Mouse (Mus musculus) regulatory T cell (primary cell): ENCODE measurements around the gene Hscb.
"Not testable (repeated sequence)": the region's sequence is repeated elsewhere in the genome, so short reads cannot be mapped to it uniquely, and the experiment has no call there.

Experiments
- in situ Hi-C: fragments of 300-600 bp; cut with MboI, MseI; formaldehyde crosslinking; loops from one replicate; pipeline ENCODE4 v1.15.1; 2025; ENCODE audit warnings: high pct_unique_total_duplicates

Hscb gene

DNA sequence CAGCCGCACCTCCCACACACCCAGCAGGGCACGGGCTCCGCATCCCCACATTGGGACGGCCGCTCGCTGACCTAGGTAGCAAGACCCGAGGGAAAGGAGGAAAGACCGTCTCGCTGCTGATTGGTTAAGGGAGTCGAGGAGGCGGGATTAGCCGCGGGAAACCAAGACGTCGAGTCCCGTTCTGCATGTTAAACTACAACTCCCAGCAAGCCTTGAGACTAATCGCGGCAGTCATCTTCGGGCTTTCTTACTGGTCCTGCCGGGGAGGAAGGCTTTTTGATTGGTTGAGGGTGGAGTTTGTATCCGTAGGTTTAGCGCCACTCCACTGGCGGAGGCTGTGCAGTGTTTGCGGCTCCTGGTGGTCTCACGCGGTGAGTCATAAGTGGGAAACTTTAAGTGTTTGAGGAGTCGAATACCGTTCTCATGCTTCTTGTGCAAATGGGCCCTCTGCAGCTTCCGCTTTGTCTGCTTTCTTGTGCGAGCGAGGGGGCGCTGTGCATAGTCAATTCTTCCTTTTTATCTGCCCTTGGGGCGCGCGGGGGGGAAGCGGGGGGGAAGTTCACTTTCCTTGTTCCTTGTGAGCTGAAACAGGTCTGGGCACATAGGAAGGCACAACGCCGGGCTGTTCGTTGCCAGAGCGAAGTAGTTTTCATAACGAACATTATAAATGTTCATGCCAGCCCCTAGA lies at the start of gene Hscb, which contains the start of gene Chek2:
Gene Hscb, minus strand, starts transcription at position 100 of the 688 bp plus-strand sequence.
Gene Chek2, plus strand, starts transcription at position 302 of the 688 bp plus-strand sequence.
- in situ Hi-C loops, result loop anchor here (5.0 kb wide), 1 partner anchor 63 kb away; no protein-coding TSS in a partner anchor

DNA sequence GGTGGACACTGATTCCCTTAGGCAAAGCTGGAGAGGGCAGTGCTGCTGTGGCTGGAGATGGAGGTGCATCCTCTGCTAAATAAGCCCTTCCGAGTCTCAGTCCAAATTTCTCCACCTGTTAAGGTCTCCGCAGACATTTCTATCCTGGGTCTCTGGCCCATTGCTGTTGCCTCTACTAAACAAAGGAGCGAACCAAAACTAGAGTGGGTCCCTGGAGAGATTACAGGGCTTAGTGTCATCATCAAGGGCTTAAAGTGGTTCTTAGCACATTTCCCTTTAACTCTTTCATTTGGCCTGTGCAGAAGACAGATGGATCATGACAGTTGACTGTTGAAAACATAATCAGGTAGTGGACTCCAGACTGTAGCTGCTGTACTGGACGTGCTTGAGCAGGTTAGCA lies 49.0 kb upstream of the Hscb start:
- in situ Hi-C loops, result no loop called here

DNA sequence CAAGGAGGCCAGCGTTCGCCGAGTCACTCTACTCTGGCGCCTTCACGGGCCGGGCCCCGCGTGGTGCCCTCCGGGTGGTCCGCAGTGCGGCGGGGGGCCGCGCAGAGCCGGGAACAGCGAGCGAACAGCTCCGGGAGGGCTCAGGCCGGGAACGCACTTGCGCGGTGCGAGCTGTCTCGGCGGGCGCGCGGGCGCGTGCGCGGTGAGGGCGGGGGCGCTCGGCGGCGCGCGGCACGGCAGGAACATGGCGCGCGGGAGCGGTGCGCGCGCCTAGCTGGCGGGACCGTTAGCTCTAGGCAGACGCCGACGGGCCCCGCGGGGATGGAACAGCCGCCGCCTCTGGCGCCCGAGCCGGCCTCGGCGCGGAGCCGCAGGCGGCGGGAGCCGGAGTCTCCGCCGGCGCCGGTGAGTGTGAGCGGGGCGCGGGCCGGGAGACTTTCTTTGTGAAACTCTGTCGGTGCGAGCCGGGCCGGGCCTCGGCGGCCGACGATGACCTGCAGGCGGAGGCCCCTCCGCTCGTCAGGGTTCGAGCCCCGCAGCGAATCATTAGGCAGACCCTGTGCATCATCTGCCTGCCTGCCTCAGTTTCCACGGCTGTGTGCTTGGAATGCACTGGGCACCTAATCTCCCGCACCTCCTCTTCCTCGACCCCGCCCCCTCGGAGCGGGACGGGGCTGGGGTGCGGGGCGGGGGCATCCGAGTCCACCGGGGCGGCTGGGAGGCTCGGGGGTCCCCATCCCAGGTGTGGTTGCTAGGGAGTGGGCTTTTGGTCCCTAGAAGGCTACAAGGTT lies 40.2 kb upstream of the Hscb start, which contains the start of gene Ttc28:
Gene Ttc28, plus strand, starts transcription at position 220 of the 791 bp plus-strand sequence.
- in situ Hi-C loops, result no loop called here

DNA sequence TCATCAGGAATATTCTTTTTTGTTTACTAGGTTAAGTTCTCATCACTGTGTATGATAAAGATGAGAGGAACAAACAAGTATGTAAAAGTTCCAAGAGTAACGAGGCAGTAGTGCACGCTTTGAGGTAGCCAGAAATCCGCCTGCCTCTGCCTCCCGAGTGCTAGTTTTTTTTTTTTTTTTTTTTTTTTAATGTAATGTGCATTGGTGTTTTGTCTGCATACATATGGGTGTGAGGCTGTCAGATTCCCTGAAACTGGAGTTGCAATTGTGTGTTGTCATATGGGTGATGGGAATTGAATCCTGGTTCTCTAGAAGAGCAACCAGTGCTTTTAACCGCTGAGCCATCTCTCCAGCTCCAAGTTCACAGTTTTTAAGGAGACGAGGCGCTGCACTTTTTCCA lies 39.5 kb upstream of the Hscb start:
- in situ Hi-C loops, result no loop called here

DNA sequence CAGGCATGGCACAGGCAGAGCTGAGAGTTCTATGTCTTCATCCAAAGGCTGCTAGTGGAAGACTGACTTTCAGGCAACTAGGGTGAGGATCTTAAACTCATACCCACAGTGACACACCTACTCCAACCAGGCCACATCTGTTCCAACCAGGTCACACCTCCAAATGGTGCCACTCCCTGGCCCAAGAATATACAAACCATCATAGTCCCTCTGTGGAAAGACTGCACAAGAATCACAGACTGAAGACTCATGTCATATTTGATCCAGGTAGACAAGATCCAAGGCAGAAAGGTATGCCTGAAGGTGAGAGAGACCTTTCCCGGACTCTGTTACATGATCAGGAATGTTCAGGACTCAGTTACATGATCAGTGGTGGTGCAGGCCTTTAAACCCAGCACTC lies 38.9 kb upstream of the Hscb start:
- in situ Hi-C loops, result not testable (repeated sequence)

DNA sequence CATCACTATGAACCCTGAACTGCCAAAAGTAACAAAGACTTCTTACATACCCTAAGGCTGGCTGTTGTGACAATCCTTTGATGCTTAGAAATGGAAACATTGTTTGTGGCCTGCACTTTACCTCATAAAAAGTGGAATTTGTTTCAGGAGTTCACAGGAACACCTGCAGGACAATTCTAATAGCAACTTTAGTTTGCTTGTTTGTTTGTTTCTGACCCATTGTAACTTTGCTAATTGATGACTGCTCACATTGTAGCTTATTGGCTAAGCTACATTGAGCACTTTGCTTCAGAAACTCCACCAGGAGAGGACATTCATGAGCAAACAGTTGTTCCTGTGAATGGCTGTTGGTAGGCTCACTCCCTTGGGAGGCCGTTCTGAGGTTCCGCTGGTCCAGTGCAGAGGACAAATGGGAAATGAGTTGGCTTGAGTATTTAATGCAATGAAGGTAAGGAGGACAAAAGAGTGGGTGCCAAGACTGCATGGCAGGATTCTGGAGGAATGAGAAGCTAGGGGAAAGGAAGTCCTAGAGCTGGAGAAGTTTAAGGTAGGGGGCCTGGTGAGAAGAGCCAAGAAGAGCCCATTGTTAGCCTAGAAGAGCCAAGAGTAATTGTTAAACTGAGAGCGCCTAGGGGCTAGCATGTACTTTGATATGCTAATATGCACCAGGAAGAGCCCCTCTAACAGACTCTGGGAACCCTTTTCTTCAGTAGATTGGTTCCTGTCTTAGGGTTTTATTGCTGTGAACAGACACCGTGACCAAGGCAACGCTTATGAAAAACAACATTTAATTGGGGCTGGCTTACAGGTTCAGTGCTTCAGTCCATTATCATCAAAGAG lies 38.3 kb upstream of the Hscb start:
- in situ Hi-C loops, result no loop called here

DNA sequence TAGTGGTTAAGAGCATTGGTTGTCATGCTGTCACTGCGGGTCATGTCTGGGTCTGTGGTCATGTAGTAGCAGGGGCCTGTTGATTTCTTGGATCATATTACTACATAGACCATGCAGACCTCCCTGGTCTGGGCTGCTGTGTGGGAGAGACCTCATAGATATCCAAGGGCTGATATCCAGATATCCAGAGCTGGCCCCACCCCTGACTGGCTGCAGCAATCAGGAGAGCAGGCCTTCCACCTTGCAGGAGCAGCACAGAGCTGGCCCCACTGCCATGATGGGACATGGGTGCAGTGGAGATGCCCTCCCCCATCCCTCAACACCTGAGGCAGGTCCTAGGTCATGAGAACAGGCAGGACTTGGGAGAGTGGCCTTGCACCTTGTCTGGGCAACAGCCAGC lies 35.7 kb upstream of the Hscb start:
- in situ Hi-C loops, result no loop called here

DNA sequence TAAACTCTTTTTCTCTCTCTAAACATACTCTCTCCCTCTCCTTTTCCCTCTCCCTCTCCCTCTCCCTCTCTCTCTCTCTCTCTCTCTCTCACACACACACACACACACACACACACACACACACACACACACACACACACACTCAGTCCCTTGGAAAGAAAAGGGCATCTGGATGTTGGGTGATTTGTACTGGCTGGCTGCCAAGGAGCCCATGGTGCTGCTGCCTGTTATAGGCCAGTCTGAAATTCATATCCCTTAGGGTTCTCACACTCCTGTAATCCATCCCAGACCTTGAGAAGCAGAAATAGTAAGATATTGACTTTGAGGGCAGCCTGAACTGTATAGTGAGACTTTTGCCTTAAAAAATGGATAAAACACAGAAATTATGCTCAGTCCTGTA lies 35.1 kb upstream of the Hscb start:
- in situ Hi-C loops, result no loop called here

DNA sequence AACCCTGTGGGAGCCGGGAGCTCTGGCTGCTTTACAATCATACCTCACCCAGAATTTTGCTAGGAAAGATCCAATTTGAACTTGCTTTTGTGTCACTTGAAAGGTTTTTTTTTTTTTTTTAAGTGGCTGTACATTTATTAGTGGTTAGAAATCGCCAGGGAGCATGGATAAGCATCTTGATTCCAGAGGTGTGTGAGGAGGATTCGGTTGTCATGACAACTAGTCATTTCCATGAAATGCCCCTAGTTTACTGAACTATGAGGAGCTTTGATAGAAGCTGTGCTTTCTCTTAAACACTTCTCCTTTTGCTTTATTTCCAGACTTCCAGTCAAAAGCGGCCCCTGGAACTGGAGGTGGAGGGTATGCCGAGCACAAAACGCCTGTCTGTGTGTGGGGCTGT lies 33.6 kb upstream of the Hscb start:
- in situ Hi-C loops, result no loop called here

DNA sequence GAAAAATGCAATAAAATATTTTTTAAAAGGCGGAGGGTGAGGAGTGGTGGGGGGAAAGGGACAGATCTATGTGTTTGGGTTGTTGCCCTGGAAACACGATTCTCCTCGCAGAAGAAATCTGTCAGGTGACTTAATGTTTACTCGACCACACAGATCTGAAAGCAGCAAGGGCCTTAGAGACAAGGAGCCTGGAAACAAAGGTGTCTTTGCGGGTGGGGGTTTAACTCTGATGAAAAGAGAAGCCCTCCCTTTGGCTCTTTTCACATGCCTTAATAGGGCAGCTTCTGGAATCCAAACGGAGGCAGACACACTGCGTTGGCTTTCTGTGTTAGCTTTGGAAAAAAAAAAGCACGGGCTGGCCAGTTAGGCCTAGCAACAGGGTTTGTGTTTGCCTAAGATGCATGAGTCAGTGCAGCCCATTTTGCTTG lies 29.7 kb upstream of the Hscb start:
- in situ Hi-C loops, result no loop called here

DNA sequence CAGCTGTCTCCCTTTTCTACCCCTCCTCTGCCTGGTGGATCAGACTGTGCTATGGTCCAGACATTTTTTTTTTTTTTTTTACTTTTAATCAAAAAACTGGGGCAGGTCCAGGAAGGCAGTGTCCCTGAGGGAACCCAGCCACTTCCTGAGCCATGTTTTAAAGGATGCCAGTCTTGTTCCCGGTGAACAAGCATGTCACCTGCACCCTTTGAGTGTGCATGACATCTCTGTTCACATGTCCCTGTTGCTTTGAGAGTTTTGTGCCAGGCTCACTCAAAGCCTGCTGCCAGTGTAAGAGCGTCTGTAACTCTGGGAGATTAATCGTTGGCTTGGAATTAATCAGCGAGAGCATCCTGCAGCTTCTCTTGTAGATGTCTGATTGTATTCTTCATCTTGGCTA lies 28.9 kb upstream of the Hscb start:
- in situ Hi-C loops, result no loop called here

DNA sequence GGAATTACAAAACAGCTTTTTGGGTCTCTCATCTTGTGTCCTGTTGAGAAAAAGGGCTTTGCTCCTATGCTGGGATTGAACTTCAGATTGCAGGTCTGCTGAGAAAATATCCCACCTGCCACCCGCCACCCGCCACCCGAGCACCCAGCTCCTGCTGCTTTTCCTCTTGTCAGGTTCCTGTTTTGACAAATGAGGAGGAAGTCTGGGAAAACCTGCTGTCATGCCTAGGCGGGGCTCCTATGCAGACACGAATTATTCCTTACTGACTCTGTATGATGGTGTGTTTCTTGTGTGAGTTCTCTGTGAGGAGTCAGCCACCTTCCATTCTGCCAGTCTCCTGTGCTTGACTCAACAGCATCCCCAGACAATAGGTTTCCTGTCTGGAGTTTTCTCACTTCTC lies 20.9 kb upstream of the Hscb start:
- in situ Hi-C loops, result no loop called here

DNA sequence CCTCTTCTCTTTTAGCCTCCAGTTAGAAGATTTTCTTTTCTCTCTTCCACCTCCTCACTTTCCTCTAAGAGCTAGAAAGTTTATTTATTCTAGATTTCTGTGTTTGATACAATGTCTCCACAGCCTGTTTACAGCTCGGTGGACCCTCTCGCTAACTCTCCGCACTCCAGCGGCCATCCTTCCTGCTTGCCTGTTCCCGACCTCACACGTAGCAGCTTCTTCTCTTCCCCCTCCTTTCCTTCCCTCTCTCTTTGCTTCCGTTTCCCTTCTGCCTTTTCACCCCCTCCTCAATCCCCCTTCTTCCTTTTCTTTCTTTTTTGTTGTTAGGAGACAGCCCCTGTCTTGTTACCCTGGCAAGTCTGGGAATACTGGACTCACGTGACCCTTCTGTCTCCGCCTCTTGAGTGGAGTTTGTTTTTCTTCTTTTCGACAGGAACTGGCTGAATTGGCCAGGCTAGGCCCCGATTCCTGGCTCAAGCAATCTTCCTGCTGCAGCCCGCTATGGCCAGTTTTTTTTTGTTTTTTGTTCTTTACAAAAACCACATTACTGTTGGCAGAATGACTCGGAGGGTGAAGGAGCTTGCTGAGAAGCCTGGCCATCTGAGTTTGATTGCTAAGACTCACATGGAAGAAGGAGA lies 19.6 kb upstream of the Hscb start:
- in situ Hi-C loops, result no loop called here

DNA sequence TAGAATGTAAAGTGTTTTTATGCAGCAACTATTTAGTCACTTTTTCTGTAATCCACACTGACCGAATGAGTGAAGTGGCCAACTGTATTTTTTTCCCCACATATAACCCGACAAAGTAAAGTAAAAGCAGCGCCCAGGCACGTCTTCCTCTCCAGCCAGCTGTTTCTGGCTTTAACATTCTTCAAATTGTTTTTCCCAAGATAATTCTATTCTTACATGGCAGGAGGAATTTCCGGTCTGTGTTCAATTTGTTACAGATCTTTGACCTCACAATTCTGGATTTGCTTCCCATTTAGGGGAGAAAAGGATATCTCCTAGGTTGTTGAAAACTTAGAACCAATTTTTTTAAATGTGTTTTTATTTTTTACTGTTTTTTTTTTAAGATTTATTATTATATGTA lies 17.5 kb upstream of the Hscb start:
- in situ Hi-C loops, result no loop called here

DNA sequence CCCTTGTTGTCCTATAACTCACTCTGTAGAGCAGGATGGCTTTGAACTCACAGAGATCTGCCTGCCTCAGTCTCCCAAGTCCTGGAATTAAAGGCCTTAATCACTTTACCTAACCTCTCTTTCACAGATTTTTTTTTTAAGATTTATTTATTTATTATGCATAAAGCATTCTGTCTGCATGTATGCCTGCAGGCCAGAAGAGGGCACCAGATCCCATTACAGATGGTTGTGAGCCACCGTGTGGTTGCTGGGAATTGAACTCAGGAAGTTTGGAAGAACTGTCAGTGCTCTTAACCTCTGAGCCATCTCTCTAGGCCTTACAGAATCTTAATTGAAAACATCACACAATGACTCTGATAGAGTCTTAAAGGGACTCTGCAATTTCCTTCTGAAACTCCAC lies 13.4 kb upstream of the Hscb start:
- in situ Hi-C loops, result no loop called here

DNA sequence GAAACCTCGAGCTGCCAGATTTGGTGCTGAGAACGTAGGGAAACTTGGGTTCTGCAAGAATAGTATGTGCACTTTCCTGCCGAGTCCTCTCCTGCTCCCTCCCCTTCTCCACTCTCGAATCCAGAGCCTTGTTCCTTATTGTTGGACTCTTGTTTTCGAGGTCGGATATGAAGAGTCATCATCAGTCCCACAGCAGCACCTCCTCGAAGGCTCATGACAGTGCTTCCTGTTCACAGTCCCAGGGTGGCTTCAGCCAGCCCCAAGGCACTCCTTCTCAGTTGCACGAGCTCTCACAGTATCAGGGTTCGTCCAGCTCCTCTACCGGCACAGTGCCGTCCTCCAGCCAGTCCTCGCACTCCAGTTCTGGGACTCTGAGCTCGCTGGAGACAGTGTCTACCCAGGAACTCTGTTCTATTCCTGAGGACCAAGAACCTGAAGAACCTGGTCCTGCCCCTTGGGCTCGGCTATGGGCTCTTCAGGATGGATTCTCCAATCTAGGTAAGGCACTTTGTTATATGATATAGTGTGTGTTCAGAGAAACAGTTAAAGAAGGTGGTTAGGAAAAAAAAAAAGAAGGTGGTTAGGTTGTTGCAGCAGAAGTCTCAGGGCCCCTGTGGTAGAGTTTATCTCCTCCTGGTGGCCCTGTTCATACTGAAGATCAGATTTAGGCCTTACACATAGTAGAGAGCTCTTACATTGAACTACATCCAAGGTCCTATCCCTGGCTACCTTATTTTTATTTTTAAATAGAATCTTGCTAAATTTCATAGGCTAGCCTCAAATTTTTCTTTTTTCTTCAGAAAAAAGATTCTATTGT lies 1.7 kb upstream of the Hscb start:
- in situ Hi-C loops, result loop anchor here (5.0 kb wide), 1 partner anchor 64 kb away; no protein-coding TSS in a partner anchor

DNA sequence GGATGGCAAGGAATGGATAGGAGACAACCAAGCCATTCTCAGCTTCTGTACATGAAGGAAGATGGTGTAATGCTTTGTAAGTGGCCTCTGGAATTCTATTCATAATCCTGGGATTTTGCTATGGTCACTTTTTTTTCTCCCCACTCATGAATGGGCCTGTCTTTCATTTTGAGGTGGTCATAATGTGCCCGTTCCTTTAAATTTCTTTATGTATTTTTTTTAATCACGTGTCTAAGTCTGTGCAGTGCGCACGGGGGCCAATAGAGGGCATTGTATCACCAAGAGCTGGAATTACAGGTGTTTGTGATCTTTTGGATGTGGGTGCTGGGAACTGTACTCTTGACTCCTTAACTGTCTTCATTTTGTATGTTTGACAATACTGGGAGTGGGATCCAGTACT lies 888 bp upstream of the Hscb start:
- in situ Hi-C loops, result loop anchor here (5.0 kb wide), 1 partner anchor 63 kb away; no protein-coding TSS in a partner anchor

DNA sequence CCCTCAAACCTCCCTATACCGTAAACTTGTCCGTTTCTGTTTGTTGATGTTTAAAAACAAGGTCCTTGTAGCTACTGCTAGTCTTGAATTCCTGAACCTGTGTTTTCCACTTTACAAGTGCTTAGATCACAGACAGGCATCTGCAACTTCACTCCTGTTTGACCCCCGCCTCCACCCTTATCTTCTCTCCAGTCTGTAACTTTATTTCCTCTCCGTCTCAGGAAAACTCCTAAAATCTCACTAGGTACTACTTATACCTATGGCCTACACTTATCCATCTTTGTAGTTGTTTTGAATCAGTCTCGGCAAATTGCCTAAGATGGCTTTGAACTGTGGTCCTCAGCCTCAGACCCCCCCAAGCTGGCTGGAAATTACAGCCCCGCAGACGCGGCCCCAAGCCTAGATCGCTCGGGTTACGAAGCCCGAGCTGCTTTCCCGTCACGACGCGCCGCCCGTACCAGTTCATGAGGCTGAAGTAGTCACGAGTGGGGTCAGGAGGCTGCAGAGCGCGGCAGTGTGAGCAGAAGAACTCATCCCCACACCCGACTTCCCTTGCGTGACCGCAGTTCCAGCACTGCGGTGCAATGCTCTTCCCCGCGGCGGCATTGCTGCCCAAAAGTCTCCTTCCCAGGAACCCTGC lies 419 bp downstream of the Hscb start:
- in situ Hi-C loops, result no loop called here

DNA sequence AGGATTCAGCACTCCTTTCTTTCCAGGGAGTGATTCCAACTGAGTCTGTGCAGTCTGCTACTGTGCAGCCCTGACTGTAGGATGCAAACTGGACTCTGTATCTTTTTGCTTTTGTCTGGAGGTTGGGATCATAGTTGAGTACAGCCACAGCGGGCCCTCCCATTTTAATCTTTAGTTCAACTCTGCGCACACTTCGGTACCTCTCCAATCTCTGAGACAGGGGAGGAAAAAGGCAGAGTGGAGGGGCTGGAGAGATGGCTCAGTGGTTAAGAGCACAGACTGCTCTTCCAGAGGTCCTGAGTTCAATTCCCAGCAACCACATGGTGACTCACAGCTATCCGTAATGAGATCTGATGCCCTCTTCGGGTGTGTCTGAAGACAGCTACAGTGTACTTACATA lies 1.6 kb downstream of the Hscb start:
- in situ Hi-C loops, result not testable (repeated sequence)

DNA sequence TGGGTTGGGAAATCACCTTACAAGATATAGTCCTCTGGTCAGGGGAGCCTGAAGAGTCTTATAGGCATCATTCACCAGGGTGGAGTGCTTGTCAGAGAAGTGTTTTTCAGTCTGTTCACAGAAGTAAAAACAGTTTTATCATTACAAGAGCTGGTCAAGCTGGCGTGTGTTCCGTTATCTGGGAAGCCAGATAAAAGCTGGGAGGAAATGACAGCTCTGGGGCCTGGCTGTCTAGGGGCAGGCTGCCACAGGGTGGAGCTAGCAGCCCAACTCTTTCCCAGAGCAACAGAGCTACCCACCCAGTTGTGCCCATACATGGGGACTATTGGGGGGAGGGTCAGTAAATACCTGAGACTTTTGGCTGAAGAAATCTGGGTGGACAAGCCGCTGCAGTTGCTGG lies 3.6 kb downstream of the Hscb start:
- in situ Hi-C loops, result no loop called here
